Mouse (Mus musculus): ENCODE data around the gene Fibp.

DNA sequence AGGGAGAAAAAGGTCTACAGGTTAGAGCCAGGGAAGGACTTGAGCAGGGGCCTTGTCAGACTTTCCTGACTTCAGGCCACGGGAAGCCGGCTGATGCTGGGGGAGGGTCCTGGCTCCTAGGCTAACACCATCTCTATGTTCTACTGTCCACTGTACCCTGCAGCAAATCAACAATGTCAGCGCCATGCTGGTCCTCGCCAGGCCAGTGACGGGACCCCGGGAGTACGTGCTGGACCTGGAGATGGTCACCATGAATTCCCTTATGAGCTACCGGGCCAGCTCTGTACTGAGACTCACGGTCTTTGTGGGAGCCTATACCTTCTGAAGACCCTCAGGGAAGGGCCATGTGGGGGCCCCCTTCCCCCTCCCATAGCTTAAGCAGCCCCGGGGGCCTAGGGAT is 21.0 kb downstream of the Fibp start:
- no peak for TF ChIP-seq CTCF (IDR thresholded peaks at IDR 0.05; ENCODE audit: low read depth)
- TF ChIP-seq EP300 (IDR thresholded peaks at IDR 0.05; ENCODE audit: low read depth): no peak

Data from liver, embryonic 14.5 days (tissue).